Mouse (Mus musculus) spleen, adult 18-20 months (tissue): ENCODE measurements at regions not wholly inside any gene's neighbourhood (a gene's known extent, or its start where the extent isn't known, plus 50 kb on each side); places are given as distances from the start of the nearest gene placed in this dataset.

Experiments
- DNase-seq, 2 experiments: peaks; one replicate each; pipeline ENCODE4 v3.0.0; 2022; ENCODE audit warnings: mixed read lengths in 2 of 2

GRCm38 (mm10) chr10:67439844-67440243, 95.4 kb upstream of the Egr2 start:
- no peak for DNase-seq

GRCm38 (mm10) chr10:67441243-67441642, 94.0 kb upstream of the Egr2 start:
- no peak for DNase-seq

GRCm38 (mm10) chr10:67448875-67449274, 86.4 kb upstream of the Egr2 start:
- DNase-seq, result no peak

- DNase-seq, result no peak
Observed at GRCm38 (mm10) chr10:67454149-67454548, 81.1 kb upstream of the Egr2 start.

- DNase-seq, result no peak
Observed at GRCm38 (mm10) chr10:67458447-67459272, 76.6 kb upstream of the Egr2 start.

- DNase-seq, result no peak
Observed at GRCm38 (mm10) chr10:67461321-67461720, 74.0 kb upstream of the Egr2 start.

GRCm38 (mm10) chr10:67461862-67462261, 73.4 kb upstream of the Egr2 start:
- DNase-seq, result no peak

- no peak for DNase-seq
Observed at GRCm38 (mm10) chr10:67468724-67469123, 66.6 kb upstream of the Egr2 start.

GRCm38 (mm10) chr10:67473016-67473415, 62.3 kb upstream of the Egr2 start:
- DNase-seq, result no peak

GRCm38 (mm10) chr10:67474336-67474735, 60.9 kb upstream of the Egr2 start:
- no peak for DNase-seq

- DNase-seq, result no peak
Observed at GRCm38 (mm10) chr10:67482268-67482667, 53.0 kb upstream of the Egr2 start.

- no peak for DNase-seq
Observed at GRCm38 (mm10) chr10:67483371-67483770, 51.9 kb upstream of the Egr2 start.

GRCm38 (mm10) chr10:67484091-67484745, 51.1 kb upstream of the Egr2 start:
- DNase-seq, result no peak
